8 mouse cellular contexts compared by ENCODE assay signal in the genomic region with DNA sequence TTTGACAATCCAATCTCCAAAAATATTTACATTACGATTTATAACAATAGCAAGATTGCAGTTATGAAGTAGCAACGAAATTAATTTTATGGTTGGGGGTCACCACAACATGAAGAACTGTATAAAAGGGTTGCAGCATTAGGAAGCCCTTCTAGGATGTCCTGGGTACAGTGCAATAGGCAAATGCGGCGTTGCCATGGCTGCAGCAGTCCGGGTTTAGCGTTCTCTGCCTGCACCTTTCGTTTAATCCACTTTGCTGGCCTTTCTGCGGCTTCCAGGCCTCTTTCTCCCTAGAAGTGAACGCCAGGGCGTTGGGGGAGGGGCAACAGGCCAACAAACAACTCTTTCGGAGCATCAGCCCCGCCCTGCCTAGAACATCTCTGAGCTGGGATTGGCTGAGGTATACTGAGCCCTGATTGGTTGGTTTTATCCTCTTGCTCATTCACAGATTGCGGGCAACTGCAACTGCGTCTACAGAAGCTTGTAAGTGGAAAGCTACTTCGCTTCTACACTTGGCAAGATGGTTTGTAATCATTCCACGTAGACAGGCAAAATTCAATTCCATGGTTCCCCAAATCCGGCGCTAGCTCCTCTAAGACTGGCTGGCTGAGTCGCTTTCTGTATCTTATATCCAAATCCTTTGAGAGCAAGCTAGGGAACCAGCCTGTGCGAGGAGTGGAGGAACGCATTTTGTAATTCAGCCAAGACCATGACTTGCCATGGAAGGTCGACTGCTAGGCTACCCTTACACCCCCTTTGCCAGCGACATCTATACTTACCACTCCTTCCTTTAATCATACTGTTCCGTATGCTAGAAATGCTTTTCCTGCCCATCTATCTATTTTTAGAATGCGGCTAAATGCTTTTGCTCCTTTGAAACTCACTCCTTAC. TPM values are rescaled to one million over a fixed set of nuclear protein-coding genes. Genes with fewer than 3 reads are reported as not detected.
A peak's percentile ranks its signal among the peaks of the same experiment; 100 is the strongest.
DNase-seq lines count a peak whose midpoint lies in the region; TF ChIP-seq lines count a peak whose summit lies in the region.

No protein-coding gene starts in this region.

- H3K4me3 ChIP-seq in left cerebral cortex, adult 2 months = peak overlapping the region; percentile 50

- peak; percentile 82 to 83 for DNase-seq in adrenal gland, adult 18-20 months (ENCODE audit: low spot score in 2 of 2)
- DNase-seq in embryo, embryonic 10.5 days (ENCODE audit: low spot score) = peak; percentile 99
- peak; percentile 96 for DNase-seq in gastrocnemius, postnatal 14 days
- peak; percentile 91 for DNase-seq in induced T-regulatory cell, adult 2 months (ENCODE audit: low read depth)
- DNase-seq in left cerebral cortex, adult 2 months (ENCODE audit: extremely low spot score in 1 of 2, low spot score in 2 of 2) = peak; percentile 81 to 89
- DNase-seq in lung, postnatal 4 days = peak; percentile 89 to 92
- DNase-seq in retina, postnatal 1 day = peak; percentile 98
- DNase-seq in thymus, postnatal 36 days = peak; percentile 72 to 82

- intact Hi-C loops in gastrocnemius, postnatal 14 days (cut with DNase I; ENCODE audit: low total_unique reads) = no loop called here
- intact Hi-C loops in left cerebral cortex, adult 2 months (cut with DNase I) = no loop called here

- H3K27ac ChIP-seq in left cerebral cortex, adult 2 months = peak overlapping the region; percentile 78

- TF ChIP-seq CTCF in left cerebral cortex, adult 2 months (IDR thresholded peaks at IDR 0.05) = no peak

RNA-seq across cellular contexts. Expression of a gene that starts 10.9 kb away (rescaled TPM):
- total RNA-seq in adrenal gland, adult 18-20 months (2021) = 10 to 100 TPM; 40.2 to 42.4 TPM
- total RNA-seq in gastrocnemius, postnatal 14 days (2021) = 10 to 100 TPM; 48.5 to 50.0 TPM
- total RNA-seq in left cerebral cortex, adult 2 months (2021) = 10 to 100 TPM; 31.4 to 31.7 TPM

RNA-seq across cellular contexts. Expression of a gene that starts 18.9 kb away (rescaled TPM):
- total RNA-seq in adrenal gland, adult 18-20 months (2021) = 10 to 100 TPM; 42.4 to 44.5 TPM
- 10 to 100 TPM; 39.2 to 43.5 TPM for total RNA-seq in gastrocnemius, postnatal 14 days (2021)
- total RNA-seq in left cerebral cortex, adult 2 months (2021) = 10 to 100 TPM; 27.8 to 28.3 TPM

RNA-seq across cellular contexts. Expression of a gene that starts 39.8 kb away (rescaled TPM):
- total RNA-seq in adrenal gland, adult 18-20 months (2021) = 100 to 1,000 TPM; 219 TPM
- total RNA-seq in gastrocnemius, postnatal 14 days (2021) = 10 to 100 TPM; 58.0 to 76.3 TPM
- 100 to 1,000 TPM; 184 to 190 TPM for total RNA-seq in left cerebral cortex, adult 2 months (2021)

Comparison
In these comparisons a context has a peak if more than half of its experiments do, and no peak if none do; other contexts are left out.
1. Peak in every context shown above with its lines: DNase-seq, H3K4me3 ChIP-seq and H3K27ac ChIP-seq.